Mouse (Mus musculus) brown adipose tissue, adult 24 weeks (tissue): Measurements from ENCODE around the gene Acp7. TPM values are rescaled to one million over a fixed set of nuclear protein-coding genes. Genes with fewer than 3 reads are reported as not detected.

Experiments
- H3K27ac ChIP-seq: fragments of 200-500 bp; replicated peaks from 2 replicates; pipeline ENCODE4 v1.5.1; 2012; ENCODE audit warnings: low read depth, mild to moderate bottlenecking, low read length
- H3K4me1 ChIP-seq: fragments of 200-500 bp; 2 replicates; pipeline ENCODE4 v1.6.1; 2012; ENCODE audit warnings: low read length, mixed read lengths; ENCODE audit not compliant: control insufficient read depth, insufficient read depth, insufficient read length
- H3K4me3 ChIP-seq: fragments of 200-500 bp; 2 replicates; pipeline ENCODE4 v1.5.1; 2012; ENCODE audit warnings: low read depth, mild to moderate bottlenecking, low read length, moderate library complexity; ENCODE audit not compliant: insufficient read depth
- polyA plus RNA-seq: library from polyadenylated mRNA; stranded (reverse); fragments of >200 nt; gene quantifications from 2 replicates; pipeline ENCODE4 v1.2.4, GENCODE M21; 2012; ENCODE audit not compliant: missing spikeins, insufficient read depth, insufficient read length

Gene Acp7
- polyA plus RNA-seq, 1 experiment = not detected

DNA sequence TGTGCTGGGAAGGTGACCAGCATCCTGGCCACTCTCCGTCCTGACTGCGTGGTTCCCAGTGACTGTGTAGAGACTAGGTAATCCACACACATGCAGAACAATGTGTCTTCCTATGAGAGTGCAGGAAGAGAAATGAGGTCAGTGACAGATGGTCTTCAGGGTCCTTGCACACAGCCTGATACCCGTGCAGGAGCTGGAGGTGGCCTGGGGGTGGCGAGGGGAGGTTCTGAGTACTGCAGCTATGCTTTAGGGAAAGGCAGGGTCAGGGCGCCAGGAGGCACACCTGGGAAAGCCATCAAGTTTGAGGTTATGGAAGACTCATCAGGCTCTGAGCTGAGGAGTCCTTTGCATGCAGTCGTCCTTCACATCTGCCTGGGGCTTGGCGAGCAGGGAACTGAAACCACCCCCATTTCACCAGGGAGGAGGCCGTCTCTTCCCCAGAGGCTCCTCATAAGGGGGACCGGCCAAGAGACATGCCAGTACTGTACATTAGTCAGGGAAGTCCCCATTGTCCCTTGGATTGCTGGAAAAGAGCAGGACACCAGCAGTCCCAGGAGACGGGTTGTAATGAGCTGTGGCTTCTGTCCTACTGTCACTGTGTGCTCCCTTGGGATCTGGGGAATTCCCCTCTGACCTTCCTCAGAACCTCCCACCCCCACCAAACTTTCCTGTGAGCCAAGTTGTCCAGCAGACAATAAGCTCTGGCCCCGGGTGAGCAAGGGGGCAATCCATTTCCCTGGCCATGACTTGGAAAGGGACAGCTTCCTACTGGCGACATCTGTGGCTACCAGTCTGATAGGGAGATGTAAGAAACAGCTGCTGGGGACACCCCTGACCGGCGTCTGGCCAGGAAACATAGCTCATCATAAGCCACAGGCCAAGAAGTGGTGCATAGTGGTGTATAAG is 37.7 kb downstream of the Acp7 start:
- peaks cover 31% of the 10 kb centered on the region for H3K4me1 ChIP-seq
- no peak overlapping the region for H3K27ac ChIP-seq
- H3K4me3 ChIP-seq = no peak overlapping the region

DNA sequence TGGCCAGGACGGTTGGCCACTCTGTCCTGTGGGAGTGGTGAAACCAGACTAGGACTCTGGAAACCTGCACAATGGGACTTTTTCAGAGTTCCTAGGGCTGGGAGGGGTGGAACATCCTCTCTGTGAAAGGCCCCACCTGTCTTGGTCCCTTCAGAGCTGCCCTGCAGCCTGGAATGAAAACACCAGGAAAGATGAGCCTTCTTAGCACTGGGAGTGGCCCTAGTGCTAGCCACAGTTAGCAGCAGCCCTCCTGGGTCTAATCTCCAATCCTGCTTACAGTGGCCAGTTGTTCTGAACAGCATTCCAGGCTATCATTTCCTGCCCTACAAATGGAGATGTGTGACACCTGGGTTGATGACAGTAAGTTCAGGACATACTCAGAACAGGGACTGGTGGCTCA is 39.3 kb downstream of the Acp7 start:
- Histone ChIP-seq H3K4me1 (peaks cover 39% of the 10 kb centered on the region), H3K27ac (no peak overlapping the region), H3K4me3 (no peak overlapping the region)

DNA sequence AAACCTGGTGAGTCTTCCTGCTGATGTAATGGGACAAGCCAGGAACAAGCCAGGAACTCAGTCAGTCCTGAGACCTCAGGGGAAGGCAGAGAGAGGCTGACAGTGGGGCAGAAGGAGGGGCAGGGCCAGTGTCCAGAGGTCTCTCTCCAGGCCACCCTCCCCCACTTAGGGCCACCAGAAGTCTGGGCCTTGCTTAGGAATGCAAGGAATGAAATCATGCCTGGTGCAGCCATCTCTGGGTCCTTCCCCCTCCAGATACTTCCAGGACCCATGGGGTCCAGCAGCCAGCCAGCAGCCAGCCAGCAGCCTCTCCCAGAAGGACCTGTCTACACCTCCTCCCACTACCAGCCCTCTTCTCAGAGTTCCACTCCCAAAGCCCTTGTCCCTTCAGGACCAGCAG is 43.5 kb downstream of the Acp7 start:
- no peak overlapping the region for H3K4me3 ChIP-seq
- H3K4me1 ChIP-seq = peaks cover 16% of the 10 kb centered on the region
- H3K27ac ChIP-seq = no peak overlapping the region

DNA sequence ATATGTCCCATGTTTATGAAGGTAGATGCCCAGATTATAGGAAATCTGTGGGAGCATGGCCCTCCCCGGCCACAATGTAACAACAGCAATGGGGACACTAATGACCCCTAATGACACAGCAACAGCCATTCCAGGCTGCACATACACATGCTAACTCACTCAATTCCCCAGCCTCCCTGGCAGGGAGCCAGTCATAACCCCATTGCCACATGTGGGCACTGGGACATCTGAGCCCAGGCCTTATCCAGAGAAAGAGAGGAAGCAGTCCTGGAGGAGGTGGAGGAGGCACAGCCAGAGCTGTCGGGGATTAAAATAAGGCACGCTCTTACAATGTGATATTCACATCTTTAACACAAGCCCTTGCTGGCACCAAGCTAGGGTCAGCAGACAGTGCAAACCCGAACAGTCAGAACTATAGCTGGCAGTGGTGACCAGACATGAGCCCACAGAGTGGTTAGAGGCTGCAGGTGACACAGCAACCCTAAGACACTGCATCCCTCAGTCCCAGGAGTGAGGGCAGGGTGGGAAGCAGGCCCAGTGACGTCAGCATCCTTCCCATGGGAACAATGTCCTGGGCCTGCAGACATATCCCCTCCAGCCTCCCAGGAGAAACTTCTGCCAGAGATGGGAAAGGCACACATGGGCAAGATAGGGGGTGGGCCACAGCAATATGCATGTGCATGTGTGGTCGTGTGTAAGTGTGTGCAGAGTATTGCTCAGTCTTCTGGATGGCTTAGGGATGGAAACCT is 44.3 kb downstream of the Acp7 start:
- Histone ChIP-seq H3K4me1 (peaks cover 15% of the 10 kb centered on the region), H3K4me3 (no peak overlapping the region), H3K27ac (no peak overlapping the region)

DNA sequence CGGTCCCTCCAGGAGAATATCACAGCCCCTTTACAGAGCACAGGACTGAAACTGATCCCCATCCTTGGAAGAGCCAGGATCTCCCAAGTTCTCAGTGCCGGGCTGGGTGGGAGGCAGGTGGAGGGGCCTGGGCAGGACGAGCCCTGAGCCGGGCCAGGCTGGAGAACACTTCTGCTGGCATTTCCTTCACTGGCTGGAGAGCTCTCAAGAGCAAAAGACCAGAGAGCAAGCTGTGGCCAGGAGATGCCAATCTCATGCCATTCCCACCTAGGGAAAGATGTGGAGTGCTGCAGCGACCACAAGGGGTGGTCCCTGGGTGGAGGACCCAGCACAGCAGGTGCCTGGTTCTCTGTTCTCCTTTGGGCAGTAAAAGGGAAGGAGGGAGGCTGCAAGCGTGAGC is 46.1 kb downstream of the Acp7 start:
- no peak overlapping the region for H3K4me3 ChIP-seq
- no peak overlapping the region for H3K27ac ChIP-seq
- H3K4me1 ChIP-seq = peaks cover 15% of the 10 kb centered on the region

DNA sequence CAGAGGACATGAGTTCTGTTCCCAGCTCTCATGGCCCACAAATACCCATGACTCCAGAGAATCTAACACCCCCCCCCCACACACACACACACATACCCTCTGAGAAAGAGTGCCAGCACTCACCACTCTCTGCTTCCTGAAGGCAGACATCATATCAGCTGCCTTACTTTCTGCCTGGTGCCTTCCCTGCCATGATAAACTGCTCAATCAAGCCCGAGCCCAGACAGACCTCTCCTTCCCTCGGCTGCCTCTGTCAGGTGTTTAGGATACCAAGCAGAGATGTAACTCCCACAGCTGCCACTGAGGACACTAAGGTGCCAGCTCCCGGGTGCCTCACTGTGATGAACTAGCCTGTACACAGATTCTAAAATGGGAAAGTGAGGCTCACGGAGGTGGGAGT is 46.7 kb downstream of the Acp7 start:
- H3K4me3 ChIP-seq = no peak overlapping the region
- H3K4me1 ChIP-seq = peaks cover 15% of the 10 kb centered on the region
- H3K27ac ChIP-seq = no peak overlapping the region

DNA sequence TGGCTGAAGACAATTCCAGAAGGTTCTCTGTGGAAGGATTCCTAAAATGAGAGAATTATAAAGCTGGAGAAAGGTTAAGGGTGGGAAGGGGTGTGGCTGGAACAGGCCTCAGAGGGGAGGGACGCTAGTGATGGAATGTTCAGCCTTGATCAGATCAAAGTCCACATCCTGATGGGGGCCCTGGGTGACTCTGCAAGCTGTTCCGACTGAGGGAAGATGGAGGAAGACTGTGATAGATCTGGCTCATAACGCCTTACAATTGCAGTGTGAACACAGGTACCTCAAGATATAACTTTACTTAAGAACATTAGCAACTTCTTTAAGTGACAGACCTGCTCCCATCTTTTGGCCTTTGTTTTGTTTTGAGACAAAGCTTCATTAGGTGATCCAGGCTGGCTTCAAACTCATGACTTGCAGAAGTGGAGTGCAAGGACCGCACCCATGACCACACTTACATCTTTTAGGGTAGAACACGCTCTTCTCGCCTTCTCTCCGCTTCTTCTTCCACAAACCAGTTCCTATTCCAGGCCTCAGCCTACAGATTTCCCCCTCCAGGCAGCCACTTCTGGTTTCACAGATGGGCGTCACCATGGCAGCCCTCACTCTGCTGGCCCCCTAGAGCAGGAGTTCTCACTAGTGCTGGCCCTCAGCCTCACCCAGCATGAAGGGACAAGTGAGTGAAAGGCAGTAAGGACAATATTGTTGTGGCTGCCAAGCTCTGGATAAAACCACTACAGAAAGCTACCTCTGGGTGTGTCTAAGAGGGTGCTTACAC is 47.4 kb downstream of the Acp7 start:
- no peak overlapping the region for H3K4me3 ChIP-seq
- peaks cover 15% of the 10 kb centered on the region for H3K4me1 ChIP-seq
- H3K27ac ChIP-seq = 0 out of 2 replicates have a peak overlapping the region, but pooled peaks have one; percentile 5

DNA sequence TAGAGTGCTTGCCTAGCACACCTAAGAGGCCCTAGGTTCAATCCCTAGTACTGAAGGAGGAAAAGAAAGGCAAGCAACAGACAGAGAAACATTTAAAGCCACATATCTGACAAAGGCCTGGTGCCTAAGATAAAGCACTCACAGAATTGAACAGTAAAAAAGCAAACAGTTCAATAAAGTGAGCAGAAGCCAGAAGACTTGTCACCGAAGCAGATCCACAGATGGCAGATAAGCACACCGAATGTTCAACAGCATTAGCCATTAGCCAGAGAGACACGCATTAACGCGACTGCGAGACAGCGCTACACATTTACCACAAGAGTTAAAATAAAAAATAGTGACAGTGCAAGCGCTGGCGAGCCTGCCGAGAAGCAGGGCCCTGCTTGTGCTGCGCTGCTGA is 48.3 kb downstream of the Acp7 start:
- no peak overlapping the region for H3K27ac ChIP-seq
- H3K4me1 ChIP-seq = peaks cover 13% of the 10 kb centered on the region

DNA sequence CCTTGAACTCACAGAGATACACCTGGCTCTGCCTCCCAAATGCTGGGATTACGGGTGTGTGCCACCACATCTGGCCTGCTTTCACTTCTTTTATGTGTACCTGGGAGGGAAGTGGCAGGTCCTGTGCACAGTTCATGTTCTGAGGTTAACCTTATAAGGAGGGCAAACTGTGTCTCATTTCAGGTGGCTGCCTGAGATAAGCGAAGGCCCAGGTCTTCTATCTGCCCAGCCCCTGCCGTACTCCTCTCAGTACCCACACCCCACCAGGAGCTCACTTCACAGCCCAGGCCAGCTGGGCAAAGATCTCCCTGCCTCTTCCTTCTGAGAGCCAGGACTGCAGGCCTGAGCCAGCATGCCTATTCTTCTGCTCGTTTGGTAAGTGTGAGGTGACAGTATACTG is 49.4 kb downstream of the Acp7 start:
- no peak overlapping the region for H3K4me3 ChIP-seq
- H3K27ac ChIP-seq = no peak overlapping the region
- H3K4me1 ChIP-seq = peaks cover 2% of the 10 kb centered on the region; the same call in 1 of the 2 replicates

More for the DNA sequence above, 48.3 kb downstream of the Acp7 start:
- H3K4me3 ChIP-seq = no peak overlapping the region

DNA sequence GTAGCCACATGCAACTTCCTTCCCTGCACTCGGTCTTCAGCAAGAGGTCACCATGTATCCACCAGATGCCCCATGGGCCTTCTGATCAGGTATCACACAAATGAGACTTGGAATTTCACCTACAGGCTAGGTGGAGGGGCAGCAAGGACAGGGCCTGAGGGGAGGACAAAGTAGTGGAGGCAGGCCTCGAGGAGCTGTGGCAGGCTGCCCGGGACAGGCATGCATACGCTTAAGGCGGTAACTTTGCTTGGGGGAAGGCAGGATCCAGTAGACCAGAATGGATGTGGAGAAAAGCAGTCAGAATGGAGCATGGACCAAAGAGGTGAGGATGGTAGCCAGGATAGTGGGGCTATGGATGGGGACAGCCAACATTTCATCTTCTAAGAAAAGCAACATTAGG is 51.3 kb downstream of the Acp7 start:
- H3K4me1 ChIP-seq = no peaks in the 10 kb centered on the region
- no peak overlapping the region for H3K27ac ChIP-seq
- no peak overlapping the region for H3K4me3 ChIP-seq

DNA sequence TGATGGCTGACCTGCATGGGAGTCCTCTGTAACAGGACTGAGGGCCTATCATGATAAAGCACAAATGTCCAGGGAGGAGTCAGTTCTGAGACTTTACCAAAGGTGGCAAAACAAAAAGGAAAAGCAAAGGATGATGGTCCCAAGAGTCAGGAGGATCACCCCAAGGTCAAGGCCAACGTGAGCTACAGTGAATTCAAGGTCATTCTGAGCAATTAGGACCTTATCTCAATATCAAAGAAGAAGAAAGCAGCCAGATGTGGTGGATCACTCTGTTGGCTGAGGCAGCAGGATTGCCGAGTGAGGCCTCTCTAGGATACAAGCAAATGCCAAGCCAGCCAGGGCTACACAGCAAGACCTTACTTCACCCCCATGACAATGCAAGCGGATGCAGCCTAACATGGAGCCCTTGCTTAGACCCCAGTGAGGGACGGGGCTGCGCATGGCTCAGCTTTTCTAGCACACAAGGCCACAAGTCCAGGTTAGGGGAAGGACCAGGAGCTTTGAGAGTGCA is 52.5 kb downstream of the Acp7 start:
- Histone ChIP-seq H3K27ac (no peak overlapping the region), H3K4me1 (no peaks in the 10 kb centered on the region), H3K4me3 (no peak overlapping the region)

DNA sequence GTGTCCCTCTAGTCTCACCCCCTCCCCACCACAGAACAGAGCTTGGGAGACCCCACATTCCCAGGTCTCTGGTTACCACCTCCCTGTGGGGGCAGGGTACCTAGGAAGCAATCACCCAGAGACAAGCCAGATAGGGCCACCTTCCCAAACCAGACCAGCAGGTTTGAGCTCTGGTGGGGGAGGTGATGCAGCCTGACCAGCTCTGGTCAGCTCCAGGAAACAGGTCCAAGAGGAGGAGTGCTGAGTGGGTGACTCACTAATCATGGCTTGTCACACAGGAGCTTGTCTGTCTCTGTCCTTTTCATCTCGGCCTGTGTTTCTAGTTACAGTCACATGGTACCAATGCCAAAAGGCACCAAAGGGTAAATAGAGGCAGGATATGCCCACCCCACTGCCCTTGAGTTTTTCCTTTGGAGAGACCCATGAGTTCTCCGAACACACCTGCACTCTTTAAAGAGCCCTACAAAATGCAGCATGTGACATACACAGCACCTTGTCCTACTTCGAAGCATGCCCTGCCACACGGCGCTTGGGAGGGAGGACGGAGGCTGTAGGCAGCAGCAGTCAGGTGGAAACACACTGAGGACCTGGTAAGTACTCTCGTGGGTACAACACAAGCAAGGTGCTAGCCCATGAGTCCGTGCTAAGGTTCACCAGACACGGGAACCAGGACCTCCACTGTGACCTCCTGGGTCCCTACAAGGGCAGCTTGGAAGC is 53.1 kb downstream of the Acp7 start:
- H3K4me1 ChIP-seq = no peaks in the 10 kb centered on the region

DNA sequence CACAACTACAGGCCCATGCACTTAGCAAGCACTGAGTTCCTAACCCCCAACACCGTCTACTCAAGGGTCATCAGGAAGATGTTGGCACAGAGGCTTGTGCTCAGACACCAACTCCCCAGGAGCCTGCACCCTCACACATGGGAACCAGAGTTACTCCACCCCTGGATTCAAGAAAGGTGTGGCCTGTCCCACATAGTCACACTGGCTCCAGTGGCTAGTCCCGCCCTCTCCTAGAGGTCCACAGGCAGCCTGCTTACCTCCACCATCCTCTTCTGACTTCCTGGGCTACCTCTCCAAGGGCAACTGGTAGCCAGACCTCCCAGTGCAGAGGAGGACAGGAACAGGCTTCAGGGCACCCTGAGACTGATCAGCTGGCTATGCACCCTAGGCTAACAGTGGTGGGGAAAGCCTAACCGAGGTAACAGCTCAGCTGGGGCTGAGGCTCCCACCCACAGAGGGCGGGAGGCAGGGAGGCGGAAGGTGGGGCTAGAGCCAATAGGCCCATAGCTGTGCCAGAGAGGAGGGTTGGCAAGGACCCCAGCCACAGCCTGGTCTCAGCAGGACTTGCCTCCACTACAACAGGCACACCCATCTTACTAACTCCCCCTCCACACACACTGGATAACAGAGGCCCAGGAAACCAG is 54.7 kb downstream of the Acp7 start:
- no peak overlapping the region for H3K27ac ChIP-seq
- no peak overlapping the region for H3K4me3 ChIP-seq
- H3K4me1 ChIP-seq = no peaks in the 10 kb centered on the region

More for the DNA sequence above, 53.1 kb downstream of the Acp7 start:
- H3K27ac ChIP-seq = no peak overlapping the region
- no peak overlapping the region for H3K4me3 ChIP-seq

DNA sequence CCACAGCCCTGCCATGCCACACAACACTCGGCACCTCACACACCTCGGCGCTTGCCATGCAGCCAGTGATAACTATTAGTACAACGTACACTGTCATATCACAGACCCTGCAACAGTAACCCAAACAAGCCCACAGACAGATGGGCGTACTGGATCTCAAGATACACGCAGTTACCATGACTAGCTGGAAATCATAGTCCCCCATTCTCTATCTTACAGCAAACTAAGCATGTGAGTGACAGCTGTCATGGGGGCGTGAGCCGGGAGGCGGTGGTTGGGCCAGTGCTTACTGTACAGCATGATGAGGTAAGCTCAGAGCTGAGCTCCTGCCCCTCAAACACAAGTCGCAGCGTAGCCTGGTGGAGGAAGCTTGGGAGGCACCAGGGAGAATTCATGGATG is 55.5 kb downstream of the Acp7 start:
- Histone ChIP-seq H3K4me3 (no peak overlapping the region), H3K27ac (no peak overlapping the region), H3K4me1 (no peaks in the 10 kb centered on the region; the same call in 1 of the 2 replicates)
